Mouse (Mus musculus): ENCODE results near the gene Cyb5b. TPM values are rescaled to one million over a fixed set of nuclear protein-coding genes. Genes with fewer than 3 reads are reported as not detected.

The Cyb5b gene
- polyA plus RNA-seq, 1 experiment: 24.1 TPM

DNA sequence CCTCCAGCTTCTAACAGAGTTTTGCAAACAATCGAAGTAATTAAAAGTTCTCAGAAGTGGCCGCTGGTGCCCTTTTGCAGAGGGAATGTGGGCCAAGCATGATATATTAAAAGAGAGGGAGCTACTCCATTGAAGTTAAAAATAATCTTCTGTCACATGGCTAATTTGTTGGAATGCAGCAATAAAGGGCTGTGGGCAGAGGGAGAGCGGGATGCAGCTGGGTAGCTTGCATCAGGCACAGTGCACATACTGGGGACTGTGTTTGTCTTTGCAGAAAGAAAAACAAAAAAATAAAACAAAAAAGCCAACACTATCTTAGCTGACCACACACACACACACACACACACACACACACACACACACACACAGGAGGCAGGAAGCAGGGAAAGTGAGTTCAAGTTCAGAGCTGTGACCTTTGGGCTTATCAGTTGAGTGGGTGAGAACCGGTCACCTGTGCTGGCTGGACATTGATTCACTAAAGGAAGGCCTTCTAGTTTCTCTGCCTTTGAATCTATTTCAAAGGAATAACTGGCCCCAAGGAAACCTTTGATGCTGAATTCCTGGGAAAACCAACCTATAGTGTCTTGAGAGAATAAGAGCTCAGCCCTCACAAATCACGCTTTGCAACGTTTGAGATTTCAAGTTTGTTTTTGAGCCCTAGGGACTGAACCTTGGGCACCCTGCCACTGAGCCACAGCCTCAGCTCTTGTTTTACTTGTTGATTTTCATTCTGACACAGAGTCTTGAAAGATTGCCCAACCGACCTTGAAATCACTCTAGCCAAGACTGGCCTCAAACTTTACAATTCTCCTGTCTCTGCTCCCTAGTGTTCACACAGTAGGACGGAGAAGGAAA, 21.0 kb upstream of the Cyb5b start:
- Histone ChIP-seq H3K27me3 (ENCODE audit: control insufficient read depth, insufficient read depth, low read length) (no peaks in the 10 kb centered on the region), H3K4me1 (ENCODE audit: control insufficient read depth, insufficient read depth, insufficient read length) (no peaks in the 10 kb centered on the region), H3K36me3 (ENCODE audit: control insufficient read depth, insufficient read depth, low read length) (no peaks in the 10 kb centered on the region), H3K4me3 (ENCODE audit: extremely low read depth, insufficient read depth, insufficient read length) (no peak overlapping the region), H3K27ac (ENCODE audit: insufficient read depth, low read length) (no peak overlapping the region)
- DNase-seq (ENCODE audit: low read depth in 1 of 2, low spot score in 2 of 2): no peak
- 85% methylated on average over 8 of the region's 8 CpGs for WGBS
- TF ChIP-seq CTCF (IDR thresholded peaks at IDR 0.05; ENCODE audit: extremely low read depth, insufficient read depth, insufficient read length, insufficient replicate concordance): no peak
- TF ChIP-seq POLR2A (IDR thresholded peaks at IDR 0.05; ENCODE audit: low read depth, low read length): no peak

DNA sequence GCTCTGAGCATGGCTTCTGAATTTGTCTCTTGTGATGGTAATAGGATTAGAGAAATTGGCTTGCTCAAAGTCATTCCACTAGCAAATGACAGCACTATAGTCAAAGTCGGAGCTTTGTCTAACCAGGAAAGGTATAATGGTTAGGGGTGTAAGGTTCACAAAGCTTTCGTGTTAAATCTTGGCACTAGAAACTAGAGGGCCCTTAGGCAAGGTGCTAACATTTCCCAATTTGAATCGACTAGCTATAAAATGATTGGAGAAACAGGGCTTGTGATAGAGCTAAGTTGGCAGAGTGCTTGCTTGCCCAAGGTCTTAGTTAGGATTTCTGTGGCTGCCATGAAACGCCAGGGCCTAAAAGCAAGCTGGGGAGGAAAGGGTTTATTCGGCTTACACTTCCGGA, 20.4 kb upstream of the Cyb5b start:
- H3K4me3 ChIP-seq (ENCODE audit: extremely low read depth, insufficient read depth, insufficient read length): no peak overlapping the region
- TF ChIP-seq POLR2A (IDR thresholded peaks at IDR 0.05; ENCODE audit: low read depth, low read length) (no peak), CTCF (IDR thresholded peaks at IDR 0.05; ENCODE audit: extremely low read depth, insufficient read depth, insufficient read length, insufficient replicate concordance) (no peak)
- H3K27ac ChIP-seq (ENCODE audit: insufficient read depth, low read length): no peak overlapping the region
- H3K36me3 ChIP-seq (ENCODE audit: control insufficient read depth, insufficient read depth, low read length): no peaks in the 10 kb centered on the region
- 95% methylated on average over 6 of the region's 6 CpGs for WGBS
- no peaks in the 10 kb centered on the region for H3K4me1 ChIP-seq (ENCODE audit: control insufficient read depth, insufficient read depth, insufficient read length)
- no peak for DNase-seq (ENCODE audit: low read depth in 1 of 2, low spot score in 2 of 2)
- no peaks in the 10 kb centered on the region for H3K27me3 ChIP-seq (ENCODE audit: control insufficient read depth, insufficient read depth, low read length)

DNA sequence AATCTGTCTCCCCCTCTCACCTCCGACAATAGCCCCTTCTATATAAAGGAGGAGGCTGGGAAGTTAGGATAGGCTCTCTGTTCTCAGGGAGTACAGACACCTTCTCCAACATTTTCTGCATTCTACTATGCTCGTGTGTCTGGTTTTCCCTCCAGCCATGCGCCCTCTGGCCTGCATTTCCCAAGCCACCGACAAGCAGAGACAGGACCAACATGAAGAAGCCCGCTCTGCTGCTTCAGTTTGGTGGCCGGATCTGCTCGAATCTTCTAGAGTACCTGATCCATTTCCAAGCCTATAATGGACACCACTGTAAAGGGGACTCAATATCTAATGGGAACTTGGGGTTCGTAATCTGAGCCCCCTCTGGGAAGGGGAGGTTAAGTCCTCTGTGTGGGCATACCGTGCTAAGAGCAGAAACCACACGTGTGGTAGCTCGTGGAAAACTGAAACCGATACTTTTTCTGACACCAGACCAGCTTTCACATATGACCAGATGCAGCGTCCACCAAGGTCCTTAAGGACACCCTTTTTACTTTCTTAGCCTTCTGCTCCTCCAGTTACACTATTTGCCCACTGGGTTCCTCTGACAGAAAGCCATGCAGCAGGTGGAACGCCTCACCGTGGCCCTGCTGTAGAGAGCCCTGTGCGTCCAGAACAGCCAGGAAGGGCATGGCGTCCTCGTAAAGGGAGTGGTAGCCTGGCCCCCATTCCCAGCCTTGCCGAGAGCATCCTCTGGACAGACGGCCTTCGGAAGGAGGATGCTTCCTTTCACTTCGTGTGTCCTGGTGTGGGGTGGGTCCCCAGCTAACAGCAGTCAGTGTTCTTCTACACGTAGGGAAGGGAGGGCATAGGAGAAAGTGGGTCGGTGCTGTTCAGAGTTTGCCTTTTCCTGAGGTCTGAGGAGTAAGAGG, 17.6 kb upstream of the Cyb5b start:
- Histone ChIP-seq H3K4me3 (ENCODE audit: extremely low read depth, insufficient read depth, insufficient read length) (no peak overlapping the region), H3K27ac (ENCODE audit: insufficient read depth, low read length) (no peak overlapping the region), H3K27me3 (ENCODE audit: control insufficient read depth, insufficient read depth, low read length) (no peaks in the 10 kb centered on the region), H3K36me3 (ENCODE audit: control insufficient read depth, insufficient read depth, low read length) (no peaks in the 10 kb centered on the region), H3K4me1 (ENCODE audit: control insufficient read depth, insufficient read depth, insufficient read length) (no peaks in the 10 kb centered on the region)
- no peak for DNase-seq (ENCODE audit: low read depth in 1 of 2, low spot score in 2 of 2)
- no peak for TF ChIP-seq POLR2A (IDR thresholded peaks at IDR 0.05; ENCODE audit: low read depth, low read length)
- TF ChIP-seq CTCF (IDR thresholded peaks at IDR 0.05; ENCODE audit: extremely low read depth, insufficient read depth, insufficient read length, insufficient replicate concordance): no peak
- 90% methylated on average over 24 of the region's 24 CpGs for WGBS

DNA sequence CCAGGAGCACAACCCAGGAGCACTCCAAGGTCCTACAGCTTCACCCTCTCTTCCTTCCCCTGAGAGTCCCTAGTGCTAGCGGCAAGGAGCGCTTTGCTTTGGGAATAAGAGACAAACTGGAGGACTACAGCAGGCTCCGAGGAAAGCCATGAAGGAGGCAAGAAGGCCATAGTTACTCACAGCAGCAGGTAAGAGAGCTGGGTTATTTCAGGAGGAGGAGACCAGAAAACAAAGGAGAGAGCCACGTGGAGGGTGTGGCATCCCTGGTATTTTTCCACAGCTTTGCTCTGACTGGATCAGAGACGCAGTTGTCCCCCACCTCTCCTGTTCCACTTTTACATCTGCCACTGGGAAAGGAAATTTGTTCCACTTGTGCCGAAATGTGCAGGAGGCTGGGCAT, 16.6 kb upstream of the Cyb5b start:
- no peaks in the 10 kb centered on the region for H3K4me1 ChIP-seq (ENCODE audit: control insufficient read depth, insufficient read depth, insufficient read length)
- H3K36me3 ChIP-seq (ENCODE audit: control insufficient read depth, insufficient read depth, low read length): no peaks in the 10 kb centered on the region
- no peak for DNase-seq (ENCODE audit: low read depth in 1 of 2, low spot score in 2 of 2)
- H3K4me3 ChIP-seq (ENCODE audit: extremely low read depth, insufficient read depth, insufficient read length): no peak overlapping the region
- H3K27ac ChIP-seq (ENCODE audit: insufficient read depth, low read length): no peak overlapping the region
- TF ChIP-seq CTCF (IDR thresholded peaks at IDR 0.05; ENCODE audit: extremely low read depth, insufficient read depth, insufficient read length, insufficient replicate concordance): no peak
- TF ChIP-seq POLR2A (IDR thresholded peaks at IDR 0.05; ENCODE audit: low read depth, low read length): no peak
- 75% methylated on average over 6 of the region's 6 CpGs for WGBS
- H3K27me3 ChIP-seq (ENCODE audit: control insufficient read depth, insufficient read depth, low read length): no peaks in the 10 kb centered on the region

DNA sequence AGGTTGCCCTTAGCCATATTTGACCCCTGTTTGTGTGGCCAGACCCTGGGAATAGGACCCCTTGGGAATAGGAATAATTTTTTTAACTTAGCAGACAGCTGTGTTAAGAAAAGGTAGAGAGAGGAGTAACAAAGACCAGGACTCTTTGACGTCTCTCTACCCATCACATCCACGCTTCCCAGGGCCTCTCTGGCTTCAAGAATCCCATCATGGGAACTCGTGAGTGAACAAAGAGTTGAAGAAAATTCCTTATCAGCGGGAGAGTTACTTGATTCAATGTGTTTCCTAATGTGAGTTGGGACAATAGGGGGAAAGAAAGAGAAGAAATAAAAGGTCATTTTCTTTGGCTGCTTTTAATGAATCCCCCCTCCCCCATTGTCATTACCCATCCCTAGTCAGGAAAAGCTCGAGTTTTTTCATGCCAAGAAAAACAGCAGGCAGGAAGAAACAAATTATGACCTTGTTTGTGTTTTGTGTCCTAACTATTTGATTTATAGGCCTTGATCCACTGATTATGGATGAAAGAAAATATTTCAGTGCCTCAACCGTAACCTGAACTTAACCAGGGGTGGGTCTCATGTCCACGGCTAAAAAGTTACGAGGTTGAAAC, 14.3 kb upstream of the Cyb5b start:
- TF ChIP-seq CTCF (IDR thresholded peaks at IDR 0.05; ENCODE audit: extremely low read depth, insufficient read depth, insufficient read length, insufficient replicate concordance): no peak
- no peak for TF ChIP-seq POLR2A (IDR thresholded peaks at IDR 0.05; ENCODE audit: low read depth, low read length)
- WGBS: 85% methylated on average over 8 of the region's 8 CpGs
- Histone ChIP-seq H3K4me3 (ENCODE audit: extremely low read depth, insufficient read depth, insufficient read length) (no peak overlapping the region), H3K27me3 (ENCODE audit: control insufficient read depth, insufficient read depth, low read length) (no peaks in the 10 kb centered on the region), H3K36me3 (ENCODE audit: control insufficient read depth, insufficient read depth, low read length) (no peaks in the 10 kb centered on the region), H3K27ac (ENCODE audit: insufficient read depth, low read length) (no peak overlapping the region), H3K4me1 (ENCODE audit: control insufficient read depth, insufficient read depth, insufficient read length) (no peaks in the 10 kb centered on the region)
- no peak for DNase-seq (ENCODE audit: low read depth in 1 of 2, low spot score in 2 of 2)

DNA sequence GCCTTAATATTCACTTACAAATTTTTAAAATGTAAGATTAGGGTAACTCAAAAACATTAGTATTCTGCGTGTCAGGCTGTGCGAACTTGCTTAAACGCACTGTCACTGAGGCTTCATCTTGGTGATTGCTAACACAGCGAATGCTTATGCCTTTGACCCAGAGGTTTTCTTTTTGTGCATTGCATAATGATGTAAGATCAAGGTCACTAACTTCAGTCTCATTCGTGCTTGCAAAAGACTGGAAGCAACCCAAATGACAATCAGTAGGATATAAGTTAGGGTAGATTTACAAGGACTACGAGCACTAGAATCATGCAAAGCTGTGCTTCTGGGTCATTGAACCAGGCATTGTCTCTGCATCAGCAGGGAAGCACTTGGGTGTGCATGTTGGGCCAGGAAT, 12.8 kb upstream of the Cyb5b start:
- no peaks in the 10 kb centered on the region for H3K4me1 ChIP-seq (ENCODE audit: control insufficient read depth, insufficient read depth, insufficient read length)
- no peak for DNase-seq (ENCODE audit: low read depth in 1 of 2, low spot score in 2 of 2)
- H3K27ac ChIP-seq (ENCODE audit: insufficient read depth, low read length): no peak overlapping the region
- no peaks in the 10 kb centered on the region for H3K27me3 ChIP-seq (ENCODE audit: control insufficient read depth, insufficient read depth, low read length)
- TF ChIP-seq POLR2A (IDR thresholded peaks at IDR 0.05; ENCODE audit: low read depth, low read length) (no peak), CTCF (IDR thresholded peaks at IDR 0.05; ENCODE audit: extremely low read depth, insufficient read depth, insufficient read length, insufficient replicate concordance) (no peak)
- no peak overlapping the region for H3K4me3 ChIP-seq (ENCODE audit: extremely low read depth, insufficient read depth, insufficient read length)
- H3K36me3 ChIP-seq (ENCODE audit: control insufficient read depth, insufficient read depth, low read length): no peaks in the 10 kb centered on the region
- WGBS: 88% methylated on average over 6 of the region's 6 CpGs
